Mouse (Mus musculus): ENCODE data around the gene Gm9745.

DNA sequence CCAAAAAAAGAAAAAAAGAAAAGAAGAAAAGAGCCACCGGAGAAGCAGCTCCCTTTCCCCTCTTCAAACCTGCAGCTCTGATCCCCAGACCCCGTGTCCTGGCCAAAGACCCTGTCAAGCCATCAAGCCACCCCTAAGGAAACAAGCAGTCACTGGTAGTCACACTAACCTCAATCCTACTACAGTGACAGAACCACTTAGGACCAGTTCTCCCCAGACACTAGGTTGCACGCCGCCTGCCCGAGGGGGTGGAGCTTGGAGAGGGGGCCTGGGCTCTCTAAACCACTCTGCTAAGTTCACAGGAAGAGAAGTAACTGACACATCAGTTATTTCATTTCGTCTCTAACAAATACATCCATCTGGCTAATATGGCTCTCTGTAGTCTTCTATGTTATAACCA is 44.2 kb upstream of the Gm9745 start:
- TF ChIP-seq HCFC1 (IDR thresholded peaks at IDR 0.05; ENCODE audit: borderline replicate concordance, insufficient read depth, low read length) (no peak), ZNF384 (IDR thresholded peaks at IDR 0.05; ENCODE audit: low read depth, low read length) (no peak)

Data from ES-E14 (cell line).